Mouse (Mus musculus) forebrain, embryonic 10.5 days (tissue): ENCODE results near the gene Grm2. TPM values are rescaled to one million over a fixed set of nuclear protein-coding genes. Genes with fewer than 3 reads are reported as not detected.
A peak's percentile ranks its signal among the peaks of the same experiment; 100 is the strongest.

Experiments used
- DNase-seq: peaks from one replicate; pipeline ENCODE4 v3.0.0-alpha.2; 2017; ENCODE audit warnings: low spot score; ENCODE audit errors: extremely low spot score
- H3K27ac ChIP-seq: fragments of 300-500 bp; sonication (generic); 2 replicates; pipeline ENCODE4 v1.5.1; 2016; ENCODE audit warnings: mild to moderate bottlenecking
- H3K27me3 ChIP-seq: fragments of 300-500 bp; sonication (generic); 2 replicates; pipeline ENCODE4 v1.6.1; 2016; ENCODE audit warnings: mild to moderate bottlenecking; ENCODE audit not compliant: poor library complexity, severe bottlenecking
- H3K36me3 ChIP-seq: fragments of 300-500 bp; sonication (generic); replicated peaks from 2 replicates; pipeline ENCODE4 v1.6.1; 2016; ENCODE audit warnings: mild to moderate bottlenecking, moderate library complexity
- H3K4me1 ChIP-seq: fragments of 300-500 bp; sonication (generic); 2 replicates; pipeline ENCODE4 v1.6.1; 2016
- H3K4me3 ChIP-seq: fragments of 300-500 bp; sonication (generic); 2 replicates; pipeline ENCODE4 v1.5.1; 2016; ENCODE audit warnings: mild to moderate bottlenecking, moderate library complexity
- H3K9me3 ChIP-seq: fragments of 300-500 bp; sonication (generic); 2 replicates; pipeline ENCODE4 v1.6.1; 2016; ENCODE audit warnings: mild to moderate bottlenecking, moderate library complexity
- WGBS: fragments of 180-500 bp; shearing (Covaris S2); methylation state at CpG from one replicate; pipeline ENCODE4 v1.1.7; 2016; 5-methylcytosine and 5-hydroxymethylcytosine counted together
- polyA plus RNA-seq: library from polyadenylated mRNA; unstranded; fragments of >200 nt; fragmentation: Nextera tagmentation; extraction: Ambion mirVana; gene quantifications from 2 replicates; pipeline ENCODE4 v1.2.1, GENCODE M21; 2016

Grm2 gene
- polyA plus RNA-seq: 1.1 and 1.3 TPM in 2 replicates

- Histone ChIP-seq H3K9me3 (no peaks in the 10 kb centered on the region), H3K4me3 (peak within 1 kb of the TSS; percentile 56), H3K27ac (peak within 1 kb of the TSS; percentile 26; the same call in 1 of the 2 replicates), H3K4me1 (peaks cover 58% of the 10 kb centered on the region), H3K36me3 (peaks cover 24% of the 10 kb centered on the region), H3K27me3 (peaks cover 45% of the 10 kb centered on the region)
- WGBS: 1% methylated on average over 43 of the region's 44 CpGs
- peak; percentile 81 for DNase-seq
These were observed at the start of gene Grm2 for GRCm38 (mm10) chr9:106655884-106656720. Grm2 (minus strand) TSS chr9:106656082.

- WGBS: 91% methylated on average over 11 of the region's 11 CpGs
- no peak overlapping the region for H3K4me3 ChIP-seq
- DNase-seq: no peak
- no peaks in the 10 kb centered on the region for H3K9me3 ChIP-seq
- H3K36me3 ChIP-seq: peaks cover 68% of the 10 kb centered on the region
- no peak overlapping the region for H3K27ac ChIP-seq
- no peaks in the 10 kb centered on the region for H3K4me1 ChIP-seq
- H3K27me3 ChIP-seq: no peaks in the 10 kb centered on the region
These were observed 37.1 kb upstream of the Grm2 start for GRCm38 (mm10) chr9:106692973-106693481.

DNA sequence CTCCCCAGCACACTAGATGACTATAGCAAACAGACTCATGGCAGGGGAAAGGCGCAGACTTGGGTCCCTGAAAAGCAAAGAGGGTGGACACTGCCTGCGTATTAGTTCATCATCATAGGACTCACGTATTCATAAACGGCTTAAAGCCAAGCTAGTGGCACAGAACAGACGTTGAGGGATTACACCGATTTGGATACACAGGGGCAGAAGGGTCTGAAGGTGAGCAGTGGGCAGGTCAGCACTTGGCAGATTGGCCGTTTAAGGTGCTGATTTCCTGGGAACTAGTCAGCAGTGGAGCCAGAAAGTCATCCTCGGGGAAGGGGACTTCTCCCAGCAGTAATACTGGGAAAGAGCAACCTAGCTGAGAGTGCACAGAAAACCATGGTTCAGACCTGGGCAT lies 33.0 kb upstream of the Grm2 start:
- Histone ChIP-seq H3K9me3 (no peaks in the 10 kb centered on the region), H3K27ac (no peak overlapping the region), H3K4me3 (no peak overlapping the region), H3K36me3 (peaks cover 28% of the 10 kb centered on the region), H3K4me1 (peaks cover 33% of the 10 kb centered on the region), H3K27me3 (no peaks in the 10 kb centered on the region)
- WGBS: 88% methylated on average over 8 of the region's 8 CpGs
- no peak for DNase-seq

- no peaks in the 10 kb centered on the region for H3K9me3 ChIP-seq
- no peak overlapping the region; the same call in 1 of the 2 replicates for H3K4me3 ChIP-seq
- peak; percentile 78 for DNase-seq
- H3K27me3 ChIP-seq: no peaks in the 10 kb centered on the region
- H3K4me1 ChIP-seq: peaks cover 33% of the 10 kb centered on the region
- H3K27ac ChIP-seq: no peak overlapping the region
- 36% methylated on average over 8 of the region's 8 CpGs for WGBS
- H3K36me3 ChIP-seq: peaks cover 11% of the 10 kb centered on the region
These were observed 31.2 kb upstream of the Grm2 start for GRCm38 (mm10) chr9:106686983-106687650.

DNA sequence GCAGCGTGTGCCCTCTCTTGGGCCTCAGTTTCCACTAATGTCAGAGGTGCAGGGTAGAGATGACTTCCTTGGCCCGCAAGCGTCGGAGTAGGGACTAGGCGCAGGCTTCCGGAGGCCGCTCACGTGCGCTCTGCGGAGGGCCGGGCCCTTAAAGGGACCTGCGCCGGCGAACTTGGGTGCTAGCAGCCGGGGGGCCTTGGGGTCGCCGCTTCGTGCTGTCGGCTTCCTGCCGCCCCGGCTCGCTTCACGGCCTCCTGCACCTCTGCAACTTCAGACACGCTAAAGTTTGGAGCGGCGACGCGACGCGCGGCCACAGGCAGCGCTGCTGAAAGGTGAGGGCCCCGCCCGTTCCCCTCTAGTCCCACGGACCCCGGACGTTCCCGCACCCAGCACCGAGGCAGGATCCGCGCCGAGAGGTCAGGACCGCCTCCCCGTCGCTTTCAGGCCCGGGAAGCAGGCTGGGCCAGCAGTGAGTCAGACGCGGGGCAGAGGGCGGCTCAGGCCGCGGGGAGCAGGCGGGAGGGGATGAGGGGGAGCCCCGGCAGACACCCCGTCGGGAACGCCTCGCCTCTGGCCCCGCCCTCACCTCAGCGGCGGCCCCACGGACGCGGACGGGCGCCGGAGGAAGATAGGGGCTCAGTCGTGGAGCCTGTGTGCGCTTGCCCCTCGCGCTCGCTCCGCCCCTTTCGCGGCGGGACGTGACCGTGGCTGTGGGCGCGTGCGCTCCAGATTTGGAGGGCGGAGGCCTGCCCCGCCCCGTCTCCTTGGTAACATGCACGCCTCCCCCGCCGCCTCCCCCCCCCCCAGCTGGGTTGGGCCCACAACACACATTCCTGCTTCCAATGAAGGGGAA lies 29.6 kb upstream of the Grm2 start, which contains the start of gene Tex264:
TSS of gene Tex264 (minus strand) at position 679 of the 853 bp plus-strand sequence.
- WGBS: under 1% methylated on average over 86 of the region's 86 CpGs
- H3K27ac ChIP-seq: peak within 1 kb of the TSS; percentile 87
- H3K27me3 ChIP-seq: no peaks in the 10 kb centered on the region
- H3K4me3 ChIP-seq: peak within 1 kb of the TSS; percentile 73
- no peaks in the 10 kb centered on the region for H3K9me3 ChIP-seq
- H3K36me3 ChIP-seq: peaks cover 22% of the 10 kb centered on the region
- H3K4me1 ChIP-seq: peaks cover 33% of the 10 kb centered on the region
- DNase-seq: peak; percentile 68

GRCm38 (mm10) chr9:106684918-106685248 lies 29.0 kb upstream of the Grm2 start:
- peak; percentile 22 for DNase-seq
- no peaks in the 10 kb centered on the region for H3K27me3 ChIP-seq
- peak overlapping the region; percentile 87 for H3K27ac ChIP-seq
- whole genome bisulfite sequencing: 5% methylated on average over 14 of the region's 14 CpGs
- peak overlapping the region; percentile 73 for H3K4me3 ChIP-seq
- peaks cover 27% of the 10 kb centered on the region for H3K36me3 ChIP-seq
- no peaks in the 10 kb centered on the region for H3K9me3 ChIP-seq
- H3K4me1 ChIP-seq: peaks cover 33% of the 10 kb centered on the region

GRCm38 (mm10) chr9:106684093-106684872 lies 28.4 kb upstream of the Grm2 start:
- H3K4me1 ChIP-seq: peaks cover 33% of the 10 kb centered on the region
- DNase-seq: no peak
- H3K9me3 ChIP-seq: no peaks in the 10 kb centered on the region
- peaks cover 32% of the 10 kb centered on the region for H3K36me3 ChIP-seq
- no peaks in the 10 kb centered on the region for H3K27me3 ChIP-seq
- H3K4me3 ChIP-seq: peak overlapping the region; percentile 73
- H3K27ac ChIP-seq: peak overlapping the region; percentile 87; the same call in 1 of the 2 replicates
- WGBS: 83% methylated on average over 6 of the region's 6 CpGs

DNA sequence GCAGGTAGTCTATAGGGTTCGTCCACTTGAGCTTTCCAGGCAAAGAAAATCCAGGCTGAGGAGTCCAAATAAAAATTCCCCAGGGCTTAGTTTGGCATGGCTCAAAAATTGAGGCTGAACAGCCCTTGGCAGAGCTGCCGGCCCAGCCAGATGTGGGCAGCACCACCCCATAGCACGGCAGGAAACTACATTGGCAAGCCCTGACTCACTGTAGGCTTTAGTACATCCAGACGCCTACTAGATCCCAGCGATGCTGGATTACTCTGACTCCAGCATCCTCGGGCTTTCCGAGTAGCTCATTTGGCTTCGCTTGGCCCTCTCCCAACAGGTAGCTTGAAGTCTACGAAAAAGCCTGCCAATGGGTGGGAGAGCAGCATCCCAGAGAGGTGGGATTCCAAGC lies 25.1 kb upstream of the Grm2 start:
- no peaks in the 10 kb centered on the region for H3K27me3 ChIP-seq
- no peak for DNase-seq
- H3K9me3 ChIP-seq: no peaks in the 10 kb centered on the region
- no peak overlapping the region for H3K27ac ChIP-seq
- H3K4me3 ChIP-seq: no peak overlapping the region
- H3K4me1 ChIP-seq: peaks cover 16% of the 10 kb centered on the region
- WGBS: 91% methylated on average over 9 of the region's 9 CpGs
- peaks cover 42% of the 10 kb centered on the region for H3K36me3 ChIP-seq

DNA sequence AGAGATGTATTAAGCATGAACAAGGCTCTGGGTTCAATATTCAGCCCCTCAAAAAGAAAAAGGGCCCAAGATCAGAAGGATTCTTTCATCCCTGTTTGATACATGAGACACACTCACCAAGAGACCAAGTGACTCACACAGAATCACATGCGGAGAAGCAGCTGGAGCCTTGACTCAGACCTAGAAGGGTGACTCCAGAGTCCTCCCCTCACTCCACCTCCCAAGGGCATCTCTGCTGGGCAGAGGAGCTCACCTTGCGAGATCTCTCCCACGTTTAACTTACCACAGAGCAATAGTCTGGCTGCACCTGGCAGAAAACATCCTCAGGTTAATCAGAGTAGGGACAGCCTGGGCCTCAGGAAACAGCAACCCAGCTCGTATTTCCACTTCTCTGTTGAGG lies 22.4 kb upstream of the Grm2 start:
- H3K27ac ChIP-seq: no peak overlapping the region
- no peaks in the 10 kb centered on the region for H3K27me3 ChIP-seq
- H3K4me1 ChIP-seq: no peaks in the 10 kb centered on the region
- 84% methylated on average over 4 of the region's 4 CpGs for WGBS
- DNase-seq: no peak
- H3K36me3 ChIP-seq: peaks cover 46% of the 10 kb centered on the region
- H3K9me3 ChIP-seq: no peaks in the 10 kb centered on the region
- no peak overlapping the region for H3K4me3 ChIP-seq

- Histone ChIP-seq H3K27me3 (no peaks in the 10 kb centered on the region), H3K4me3 (no peak overlapping the region), H3K27ac (no peak overlapping the region), H3K36me3 (peaks cover 51% of the 10 kb centered on the region), H3K9me3 (no peaks in the 10 kb centered on the region), H3K4me1 (no peaks in the 10 kb centered on the region)
- no peak for DNase-seq
- 85% methylated on average over 5 of the region's 5 CpGs for WGBS
These were observed 21.8 kb upstream of the Grm2 start for GRCm38 (mm10) chr9:106677702-106678101.

- Histone ChIP-seq H3K4me1 (no peaks in the 10 kb centered on the region), H3K9me3 (no peaks in the 10 kb centered on the region), H3K27ac (no peak overlapping the region), H3K4me3 (no peak overlapping the region), H3K36me3 (peaks cover 56% of the 10 kb centered on the region), H3K27me3 (no peaks in the 10 kb centered on the region)
- 83% methylated on average over 4 of the region's 4 CpGs for WGBS
- DNase-seq: no peak
These were observed 20.7 kb upstream of the Grm2 start for GRCm38 (mm10) chr9:106676571-106676970.

GRCm38 (mm10) chr9:106675965-106676364 lies 20.1 kb upstream of the Grm2 start:
- no peak for DNase-seq
- no peaks in the 10 kb centered on the region for H3K27me3 ChIP-seq
- 74% methylated on average over 9 of the region's 9 CpGs for WGBS
- no peak overlapping the region for H3K27ac ChIP-seq
- peaks cover 56% of the 10 kb centered on the region for H3K36me3 ChIP-seq
- no peaks in the 10 kb centered on the region for H3K4me1 ChIP-seq
- no peak overlapping the region for H3K4me3 ChIP-seq
- no peaks in the 10 kb centered on the region for H3K9me3 ChIP-seq
